Mouse (Mus musculus) splenic B cell, adult 2 months (primary cell): Measurements from ENCODE around the gene Kpna1.

Experiments used
- DNase-seq: peaks from one replicate; pipeline ENCODE4 v3.0.0-alpha.2; 2011; ENCODE audit warnings: low read depth, low spot score
- H3K27me3 ChIP-seq: 2 replicates; pipeline ENCODE4 v1.6.1; 2012; ENCODE audit warnings: mild to moderate bottlenecking, low read length, moderate library complexity, mixed read lengths; ENCODE audit not compliant: control insufficient read depth, poor library complexity, insufficient read depth, severe bottlenecking
- H3K36me3 ChIP-seq: 2 replicates; pipeline ENCODE4 v1.6.1; 2012; ENCODE audit warnings: mild to moderate bottlenecking, low read length, moderate library complexity, mixed read lengths; ENCODE audit not compliant: control insufficient read depth, poor library complexity, insufficient read depth, severe bottlenecking

The Kpna1 gene

DNA sequence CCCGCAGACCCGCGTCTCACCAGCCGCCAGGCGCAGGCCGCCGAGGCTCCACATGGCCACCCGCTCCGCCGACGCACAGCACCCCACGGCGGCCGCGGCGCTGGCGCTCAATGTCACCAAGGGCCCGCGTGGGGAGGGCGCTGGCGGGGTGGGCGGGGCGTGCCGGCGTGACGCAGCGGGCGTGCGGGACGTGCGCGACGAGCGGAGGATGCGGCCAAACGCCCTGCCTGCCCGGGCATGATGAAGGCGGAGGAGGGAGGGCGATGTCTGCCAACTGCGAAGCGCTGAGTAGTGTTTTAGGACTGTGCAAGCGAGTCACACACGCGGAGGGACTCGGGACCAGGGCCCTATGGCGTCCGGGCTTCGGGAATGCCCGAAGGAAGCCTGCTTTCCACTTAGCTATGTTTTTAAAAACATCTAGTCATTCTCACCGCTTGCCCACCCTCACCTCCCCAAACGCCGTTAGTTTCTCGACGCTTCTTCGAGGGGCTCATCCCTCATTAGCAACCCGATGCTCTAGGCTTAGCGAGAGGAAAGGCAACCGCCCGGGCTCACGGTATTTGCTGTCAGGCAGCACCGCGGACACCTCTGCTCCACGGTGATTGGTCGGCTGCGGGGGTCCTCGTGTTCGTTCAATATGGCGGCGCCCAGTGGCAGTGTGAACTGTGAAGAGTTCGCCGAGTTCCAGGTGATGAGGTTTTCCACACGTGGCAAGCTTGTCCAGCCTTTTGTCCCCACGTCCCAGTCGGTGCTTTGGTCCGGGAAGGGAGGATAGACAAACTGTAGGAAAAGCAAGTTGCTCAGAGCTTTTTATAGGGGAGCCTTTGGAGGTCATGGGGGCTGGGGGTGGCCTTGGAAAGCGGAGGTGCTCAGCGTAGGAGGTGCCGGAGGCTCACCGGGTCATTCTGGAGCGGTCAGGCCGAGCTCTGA, 93.2 kb downstream of the Kpna1 start, which contains the start of the genes Fam162a and Ccdc58:
Gene Fam162a (minus strand): TSS at position 145 of the 930 bp plus-strand sequence.
Gene Ccdc58 (plus strand): TSS at position 236 of the 930 bp plus-strand sequence.
- DNase-seq = peak; percentile 94
- Histone ChIP-seq H3K36me3 (no peaks in the 10 kb centered on the region), H3K27me3 (no peaks in the 10 kb centered on the region; the same call in 1 of the 2 replicates)

DNA sequence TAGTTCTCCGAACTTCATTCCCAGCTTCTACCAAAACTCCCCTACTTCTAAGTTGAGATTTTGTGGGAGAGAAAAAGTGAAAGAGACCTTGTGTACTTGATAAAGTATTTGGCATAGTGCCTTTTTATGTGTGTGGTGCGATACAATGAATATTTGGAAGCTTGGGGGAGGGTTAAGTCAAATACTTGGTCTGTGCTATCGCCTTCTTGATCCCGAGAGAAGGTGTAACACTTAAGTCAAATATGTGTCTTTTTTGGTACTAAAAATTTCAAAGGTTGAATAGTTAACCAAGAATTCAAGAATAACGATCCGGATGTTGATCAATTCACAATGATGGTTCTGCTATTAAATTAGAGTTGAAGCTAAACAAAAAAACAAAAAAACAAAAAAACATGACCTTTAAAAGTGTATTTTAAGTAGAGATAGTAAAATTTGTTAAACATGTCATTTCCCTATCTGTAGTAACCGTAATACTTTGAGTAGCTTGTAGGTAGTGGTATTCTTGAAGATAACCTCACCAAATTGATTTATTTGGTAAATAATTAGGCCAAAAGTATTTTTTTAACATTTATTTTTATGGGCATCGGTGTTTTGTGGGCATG, 94.0 kb downstream of the Kpna1 start:
- no peak for DNase-seq
- H3K36me3 ChIP-seq = no peaks in the 10 kb centered on the region
- no peaks in the 10 kb centered on the region; the same call in 1 of the 2 replicates for H3K27me3 ChIP-seq

DNA sequence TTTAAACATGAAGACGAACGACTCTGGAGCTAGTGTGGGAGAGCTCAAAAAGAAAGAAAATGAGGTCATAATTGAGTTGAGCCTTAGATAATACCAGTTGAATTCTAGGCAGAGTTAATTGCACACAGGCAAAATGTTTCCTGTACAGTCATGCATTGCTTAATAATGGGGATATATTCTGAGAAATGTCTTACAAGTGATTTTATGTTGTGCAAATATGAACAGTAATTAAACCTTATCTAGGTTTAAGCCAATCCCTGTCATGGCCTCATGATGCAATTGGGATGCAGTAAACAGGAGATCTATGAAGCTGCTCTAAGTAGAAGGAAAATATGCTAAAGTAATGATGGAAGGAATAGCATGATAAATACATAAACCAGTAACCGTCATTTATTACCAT, 96.2 kb downstream of the Kpna1 start:
- no peaks in the 10 kb centered on the region; the same call in 1 of the 2 replicates for H3K27me3 ChIP-seq
- DNase-seq = no peak

DNA sequence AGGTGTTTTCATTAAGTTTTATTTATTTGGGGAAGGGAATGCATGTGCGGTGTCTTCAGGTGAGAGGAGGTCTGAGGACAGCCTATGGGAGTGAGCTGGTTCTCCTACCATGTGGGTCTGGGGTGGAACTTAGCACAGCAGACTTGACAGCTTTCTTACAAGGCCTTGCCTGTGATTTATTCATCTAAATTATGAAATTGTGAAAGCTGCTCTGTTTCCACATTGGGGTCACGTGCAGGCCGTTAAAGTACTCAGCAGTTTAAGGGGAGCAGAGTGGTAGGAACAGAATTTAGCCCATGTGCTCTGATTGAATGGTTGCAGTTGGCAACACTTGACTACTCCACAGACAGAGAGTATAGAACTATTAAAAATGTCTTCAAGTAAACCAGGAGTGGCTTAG, 101.4 kb downstream of the Kpna1 start:
- Histone ChIP-seq H3K27me3 (no peaks in the 10 kb centered on the region), H3K36me3 (peaks cover 2% of the 10 kb centered on the region; the same call in 1 of the 2 replicates)
- DNase-seq = no peak

More for the DNA sequence above, 96.2 kb downstream of the Kpna1 start:
- H3K36me3 ChIP-seq = no peaks in the 10 kb centered on the region
